Mouse (Mus musculus): ENCODE results near the gene Rftn1. TPM values are rescaled to one million over a fixed set of nuclear protein-coding genes. Genes with fewer than 3 reads are reported as not detected.

Rftn1 gene
- polyA plus RNA-seq, 1 experiment from 2014 or later = 11.9 TPM

GRCm38 (mm10) chr17:50063832-50064627, 126.4 kb downstream of the Rftn1 start:
- H3K9ac ChIP-seq (ENCODE audit: low read depth, low read length) = no peak overlapping the region
- H3K4me2 ChIP-seq (replicated peaks; ENCODE audit: low read depth, low read length) = no peak overlapping the region
- H3K27ac ChIP-seq (ENCODE audit: low read depth, low read length) = no peak overlapping the region
- ATAC-seq (ENCODE audit: low FRiP score, low TSS enrichment) = no peak
- H3K4me3 ChIP-seq (ENCODE audit: low read length) = no peak overlapping the region
- H3K27me3 ChIP-seq (ENCODE audit: control insufficient read depth, insufficient read depth, low read length) = no peaks in the 10 kb centered on the region
- WGBS = 90% methylated on average over 13 of the region's 13 CpGs
- no peaks in the 10 kb centered on the region for H3K4me1 ChIP-seq (ENCODE audit: control insufficient read depth, insufficient read depth, low read length)
- no peaks in the 10 kb centered on the region for H3K36me3 ChIP-seq (ENCODE audit: control insufficient read depth, insufficient read depth, low read length)
- H3K9me3 ChIP-seq (ENCODE audit: control insufficient read depth, low read length) = no peaks in the 10 kb centered on the region

GRCm38 (mm10) chr17:50062649-50063048, 127.8 kb downstream of the Rftn1 start:
- Histone ChIP-seq H3K4me1 (ENCODE audit: control insufficient read depth, insufficient read depth, low read length) (no peaks in the 10 kb centered on the region), H3K27ac (ENCODE audit: low read depth, low read length) (no peak overlapping the region), H3K27me3 (ENCODE audit: control insufficient read depth, insufficient read depth, low read length) (no peaks in the 10 kb centered on the region), H3K9me3 (ENCODE audit: control insufficient read depth, low read length) (no peaks in the 10 kb centered on the region), H3K4me2 (replicated peaks; ENCODE audit: low read depth, low read length) (no peak overlapping the region), H3K4me3 (ENCODE audit: low read length) (no peak overlapping the region), H3K9ac (ENCODE audit: low read depth, low read length) (no peak overlapping the region), H3K36me3 (ENCODE audit: control insufficient read depth, insufficient read depth, low read length) (no peaks in the 10 kb centered on the region)
- 90% methylated on average over 4 of the region's 4 CpGs for WGBS
- ATAC-seq (ENCODE audit: low FRiP score, low TSS enrichment) = no peak

GRCm38 (mm10) chr17:50061446-50061845, 129.0 kb downstream of the Rftn1 start:
- Histone ChIP-seq H3K27ac (ENCODE audit: low read depth, low read length) (no peak overlapping the region), H3K9ac (ENCODE audit: low read depth, low read length) (no peak overlapping the region), H3K9me3 (ENCODE audit: control insufficient read depth, low read length) (no peaks in the 10 kb centered on the region), H3K36me3 (ENCODE audit: control insufficient read depth, insufficient read depth, low read length) (no peaks in the 10 kb centered on the region), H3K4me3 (ENCODE audit: low read length) (no peak overlapping the region), H3K4me2 (replicated peaks; ENCODE audit: low read depth, low read length) (no peak overlapping the region), H3K4me1 (ENCODE audit: control insufficient read depth, insufficient read depth, low read length) (no peaks in the 10 kb centered on the region), H3K27me3 (ENCODE audit: control insufficient read depth, insufficient read depth, low read length) (no peaks in the 10 kb centered on the region)
- WGBS = 73% methylated on average over 4 of the region's 4 CpGs
- no peak for ATAC-seq (ENCODE audit: low FRiP score, low TSS enrichment)

DNA sequence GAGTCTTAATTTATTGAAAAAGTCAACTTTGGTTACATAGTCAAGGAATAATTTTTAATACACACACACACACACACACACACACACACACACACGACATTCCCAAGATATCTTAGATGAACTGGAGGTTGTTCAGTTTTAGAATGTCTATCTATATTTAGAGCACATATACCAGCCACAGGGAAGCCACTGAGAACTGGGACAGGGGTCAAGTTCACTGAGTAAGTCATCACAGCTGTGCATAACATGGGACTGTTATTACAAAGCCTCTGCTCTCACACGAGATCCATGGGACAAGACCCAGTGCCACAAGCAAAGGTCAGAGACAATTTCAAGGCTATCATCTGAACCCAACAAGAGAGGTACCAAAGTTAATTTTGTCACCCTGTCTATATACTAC, 130.3 kb downstream of the Rftn1 start:
- WGBS = 48% methylated on average over 2 of the region's 2 CpGs
- Histone ChIP-seq H3K9me3 (ENCODE audit: control insufficient read depth, low read length) (no peaks in the 10 kb centered on the region), H3K4me3 (ENCODE audit: low read length) (no peak overlapping the region), H3K9ac (ENCODE audit: low read depth, low read length) (no peak overlapping the region), H3K36me3 (ENCODE audit: control insufficient read depth, insufficient read depth, low read length) (no peaks in the 10 kb centered on the region), H3K4me1 (ENCODE audit: control insufficient read depth, insufficient read depth, low read length) (no peaks in the 10 kb centered on the region), H3K27me3 (ENCODE audit: control insufficient read depth, insufficient read depth, low read length) (no peaks in the 10 kb centered on the region), H3K27ac (ENCODE audit: low read depth, low read length) (no peak overlapping the region), H3K4me2 (replicated peaks; ENCODE audit: low read depth, low read length) (no peak overlapping the region)
- no peak for ATAC-seq (ENCODE audit: low FRiP score, low TSS enrichment)

DNA sequence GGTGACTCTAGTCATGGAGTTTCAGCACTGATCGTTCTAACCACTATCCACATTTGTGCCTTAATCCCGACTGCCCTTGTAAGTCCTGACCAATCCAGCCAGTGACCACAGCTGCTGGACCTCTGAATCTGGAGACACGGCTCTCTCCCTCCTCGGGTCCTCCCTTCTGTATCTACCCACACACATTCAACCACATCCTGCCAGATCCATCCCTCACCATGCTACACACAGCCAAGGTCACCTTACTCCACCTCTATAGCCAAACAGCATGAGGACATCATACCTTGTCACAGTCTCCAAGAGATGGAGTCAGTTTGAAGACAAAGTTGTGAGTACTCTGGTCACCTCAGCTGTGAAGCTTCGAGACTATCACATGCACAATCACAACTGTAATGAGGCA, 131.1 kb downstream of the Rftn1 start:
- no peaks in the 10 kb centered on the region for H3K27me3 ChIP-seq (ENCODE audit: control insufficient read depth, insufficient read depth, low read length)
- H3K36me3 ChIP-seq (ENCODE audit: control insufficient read depth, insufficient read depth, low read length) = no peaks in the 10 kb centered on the region
- no peak for ATAC-seq (ENCODE audit: low FRiP score, low TSS enrichment)
- no peak overlapping the region for H3K9ac ChIP-seq (ENCODE audit: low read depth, low read length)
- H3K9me3 ChIP-seq (ENCODE audit: control insufficient read depth, low read length) = no peaks in the 10 kb centered on the region
- H3K4me1 ChIP-seq (ENCODE audit: control insufficient read depth, insufficient read depth, low read length) = no peaks in the 10 kb centered on the region
- H3K4me3 ChIP-seq (ENCODE audit: low read length) = no peak overlapping the region
- no peak overlapping the region for H3K4me2 ChIP-seq (replicated peaks; ENCODE audit: low read depth, low read length)
- H3K27ac ChIP-seq (ENCODE audit: low read depth, low read length) = no peak overlapping the region
- 89% methylated on average over 5 of the region's 5 CpGs for WGBS

GRCm38 (mm10) chr17:50055154-50055756, 135.2 kb downstream of the Rftn1 start:
- Histone ChIP-seq H3K36me3 (ENCODE audit: control insufficient read depth, insufficient read depth, low read length) (no peaks in the 10 kb centered on the region), H3K27ac (ENCODE audit: low read depth, low read length) (no peak overlapping the region), H3K9me3 (ENCODE audit: control insufficient read depth, low read length) (no peaks in the 10 kb centered on the region), H3K27me3 (ENCODE audit: control insufficient read depth, insufficient read depth, low read length) (no peaks in the 10 kb centered on the region), H3K4me1 (ENCODE audit: control insufficient read depth, insufficient read depth, low read length) (no peaks in the 10 kb centered on the region), H3K4me3 (ENCODE audit: low read length) (no peak overlapping the region), H3K4me2 (replicated peaks; ENCODE audit: low read depth, low read length) (no peak overlapping the region), H3K9ac (ENCODE audit: low read depth, low read length) (no peak overlapping the region)
- WGBS = 86% methylated on average over 16 of the region's 16 CpGs
- no peak for ATAC-seq (ENCODE audit: low FRiP score, low TSS enrichment)

DNA sequence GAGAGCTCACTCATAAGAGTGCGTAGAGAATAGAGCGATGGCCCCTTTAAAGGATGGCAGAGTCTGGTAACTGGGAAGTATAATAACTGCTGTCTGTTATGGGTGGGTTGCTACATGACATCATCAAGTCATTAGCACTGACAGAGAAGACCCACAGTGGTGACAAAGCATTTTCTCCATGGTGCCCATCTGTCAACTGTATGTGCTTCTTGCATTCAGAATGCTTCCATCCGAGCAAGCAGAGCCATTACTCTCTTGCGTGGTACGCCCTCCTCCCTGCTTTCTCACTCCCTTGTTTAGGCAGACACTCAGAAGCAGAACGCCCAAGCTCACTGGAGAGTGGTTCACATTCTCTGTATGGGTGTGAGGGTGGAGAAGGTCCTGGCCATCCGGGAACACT, 135.9 kb downstream of the Rftn1 start:
- no peak overlapping the region for H3K4me3 ChIP-seq (ENCODE audit: low read length)
- H3K27ac ChIP-seq (ENCODE audit: low read depth, low read length) = no peak overlapping the region
- H3K4me2 ChIP-seq (replicated peaks; ENCODE audit: low read depth, low read length) = no peak overlapping the region
- H3K9me3 ChIP-seq (ENCODE audit: control insufficient read depth, low read length) = no peaks in the 10 kb centered on the region
- ATAC-seq (ENCODE audit: low FRiP score, low TSS enrichment) = no peak
- WGBS = 88% methylated on average over 7 of the region's 7 CpGs
- no peaks in the 10 kb centered on the region for H3K4me1 ChIP-seq (ENCODE audit: control insufficient read depth, insufficient read depth, low read length)
- H3K36me3 ChIP-seq (ENCODE audit: control insufficient read depth, insufficient read depth, low read length) = no peaks in the 10 kb centered on the region
- no peaks in the 10 kb centered on the region for H3K27me3 ChIP-seq (ENCODE audit: control insufficient read depth, insufficient read depth, low read length)
- no peak overlapping the region for H3K9ac ChIP-seq (ENCODE audit: low read depth, low read length)

GRCm38 (mm10) chr17:50053961-50054360, 136.5 kb downstream of the Rftn1 start:
- no peak for ATAC-seq (ENCODE audit: low FRiP score, low TSS enrichment)
- Histone ChIP-seq H3K4me1 (ENCODE audit: control insufficient read depth, insufficient read depth, low read length) (no peaks in the 10 kb centered on the region), H3K4me2 (replicated peaks; ENCODE audit: low read depth, low read length) (no peak overlapping the region), H3K9me3 (ENCODE audit: control insufficient read depth, low read length) (no peaks in the 10 kb centered on the region), H3K9ac (ENCODE audit: low read depth, low read length) (no peak overlapping the region), H3K4me3 (ENCODE audit: low read length) (no peak overlapping the region), H3K36me3 (ENCODE audit: control insufficient read depth, insufficient read depth, low read length) (no peaks in the 10 kb centered on the region), H3K27ac (ENCODE audit: low read depth, low read length) (no peak overlapping the region), H3K27me3 (ENCODE audit: control insufficient read depth, insufficient read depth, low read length) (no peaks in the 10 kb centered on the region)
- 92% methylated on average over 1 of the region's 1 CpGs for WGBS

DNA sequence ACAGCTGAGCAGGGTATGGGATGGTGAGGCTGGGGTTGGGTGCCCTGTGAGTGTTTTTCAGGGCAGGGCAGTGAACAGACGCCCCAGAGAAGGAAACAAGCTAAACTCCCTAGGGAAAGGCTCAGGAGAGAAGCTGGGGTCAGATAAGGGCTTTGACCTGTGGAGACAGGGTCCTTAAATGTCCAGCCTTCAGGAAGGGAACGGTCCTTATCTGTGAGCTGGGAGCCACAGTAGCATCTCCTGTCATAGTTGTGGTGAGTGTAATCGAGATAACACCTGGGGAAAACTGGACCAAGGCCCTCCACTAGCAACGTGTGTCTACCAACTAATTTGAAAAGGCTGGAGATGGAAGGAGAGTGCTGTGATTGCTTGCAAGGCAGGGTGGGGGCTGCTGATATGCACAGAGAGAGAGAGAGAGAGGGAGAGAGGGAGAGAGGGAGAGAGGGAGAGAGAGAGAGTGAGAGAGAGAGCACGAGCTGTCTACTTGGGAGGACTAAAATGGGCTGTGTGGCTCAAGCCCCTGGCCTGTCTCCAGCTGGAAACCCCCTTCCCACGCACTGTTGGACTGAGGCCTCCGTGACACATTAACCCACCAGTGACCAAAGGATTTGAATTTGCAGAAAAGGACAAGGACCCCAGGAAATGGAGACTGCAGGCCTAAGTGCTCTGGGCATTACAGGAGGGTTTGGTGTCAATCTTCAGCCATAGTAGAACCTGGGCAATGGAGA, 137.6 kb downstream of the Rftn1 start:
- Histone ChIP-seq H3K4me1 (ENCODE audit: control insufficient read depth, insufficient read depth, low read length) (no peaks in the 10 kb centered on the region), H3K9me3 (ENCODE audit: control insufficient read depth, low read length) (no peaks in the 10 kb centered on the region), H3K4me2 (replicated peaks; ENCODE audit: low read depth, low read length) (no peak overlapping the region), H3K36me3 (ENCODE audit: control insufficient read depth, insufficient read depth, low read length) (no peaks in the 10 kb centered on the region), H3K27me3 (ENCODE audit: control insufficient read depth, insufficient read depth, low read length) (no peaks in the 10 kb centered on the region), H3K9ac (ENCODE audit: low read depth, low read length) (no peak overlapping the region), H3K4me3 (ENCODE audit: low read length) (no peak overlapping the region), H3K27ac (ENCODE audit: low read depth, low read length) (no peak overlapping the region)
- ATAC-seq (ENCODE audit: low FRiP score, low TSS enrichment) = no peak
- 53% methylated on average over 7 of the region's 7 CpGs for WGBS
